Mouse (Mus musculus) hindbrain, embryonic 15.5 days (tissue): ENCODE results near the gene Anxa3. TPM values are rescaled to one million over a fixed set of nuclear protein-coding genes. Genes with fewer than 3 reads are reported as not detected.

ENCODE experiments used
- ATAC-seq: fragments of 200-750 bp; cut with Nextera tagmentation; 2 replicates; pipeline ENCODE4 v1.8.0; 2017; ENCODE audit warnings: low read depth, moderate number of reproducible peaks, moderate TSS enrichment; ENCODE audit not compliant: low FRiP score
- H3K27ac ChIP-seq: fragments of 300-500 bp; sonication (generic); replicated peaks from 2 replicates; pipeline ENCODE4 v1.5.1; 2015; ENCODE audit warnings: mild to moderate bottlenecking, inconsistent platforms
- H3K27me3 ChIP-seq: fragments of 300-500 bp; sonication (generic); 2 replicates; pipeline ENCODE4 v1.6.1; 2015; ENCODE audit warnings: control low read depth, inconsistent platforms
- H3K36me3 ChIP-seq: fragments of 300-500 bp; sonication (generic); 2 replicates; pipeline ENCODE4 v1.6.1; 2015; ENCODE audit warnings: control low read depth, inconsistent platforms
- H3K4me1 ChIP-seq: fragments of 300-500 bp; sonication (generic); replicated peaks from 2 replicates; pipeline ENCODE4 v1.6.1; 2015; ENCODE audit warnings: control low read depth, inconsistent platforms
- H3K4me2 ChIP-seq: fragments of 300-500 bp; sonication (generic); 2 replicates; pipeline ENCODE4 v1.6.1; 2015; ENCODE audit warnings: moderate library complexity, mild to moderate bottlenecking, inconsistent platforms
- H3K4me3 ChIP-seq: fragments of 300-500 bp; sonication (generic); 2 replicates; pipeline ENCODE4 v1.5.1; 2015; ENCODE audit warnings: mild to moderate bottlenecking, inconsistent platforms
- H3K9ac ChIP-seq: fragments of 300-500 bp; sonication (generic); 2 replicates; pipeline ENCODE4 v1.6.1; 2015; ENCODE audit warnings: inconsistent platforms
- H3K9me3 ChIP-seq: fragments of 300-500 bp; sonication (generic); 2 replicates; pipeline ENCODE4 v1.6.1; 2016; ENCODE audit warnings: control low read depth, inconsistent platforms
- WGBS: fragments of 180-500 bp; shearing (Covaris S2); methylation state at CpG from one replicate; pipeline ENCODE4 v1.1.7; 2015; 5-methylcytosine and 5-hydroxymethylcytosine counted together
- polyA plus RNA-seq: library from polyadenylated mRNA; unstranded; fragments of >200 nt; fragmentation: Nextera tagmentation; extraction: Ambion mirVana; gene quantifications from 2 replicates; pipeline ENCODE4 v1.2.1, GENCODE M21; 2015

The Anxa3 gene
- polyA plus RNA-seq, 1 experiment from 2014 or later, result 25.2 TPM

GRCm38 (mm10) chr5:96890367-96890766 lies 97.2 kb downstream of the Anxa3 start:
- Histone ChIP-seq H3K27me3 (no peaks in the 10 kb centered on the region), H3K4me3 (no peak overlapping the region), H3K4me1 (no peaks in the 10 kb centered on the region; the same call in 1 of the 2 replicates), H3K9ac (no peak overlapping the region), H3K9me3 (no peaks in the 10 kb centered on the region), H3K4me2 (no peak overlapping the region), H3K27ac (peak overlapping the region; percentile 11; the same call in 1 of the 2 replicates), H3K36me3 (no peaks in the 10 kb centered on the region)
- WGBS, result 62% methylated on average over 5 of the region's 5 CpGs
- ATAC-seq, result peak; percentile 94

Other genes with a start within 250 kb of the Anxa3 start
- 9.9 and 10.0 TPM in 2 replicates for gene Bmp2k, start 204.3 kb downstream of the Anxa3 start, polyA plus RNA-seq